Mouse (Mus musculus) monocyte, adult 2 months (primary cell): ENCODE results near the gene Add1.

Experiments used
- DNase-seq, 2 experiments: peaks; one replicate each; pipeline ENCODE4 v3.0.0; 2022; ENCODE audit warnings: low spot score in 2 of 2, low read depth in 1 of 2

Gene Add1

DNA sequence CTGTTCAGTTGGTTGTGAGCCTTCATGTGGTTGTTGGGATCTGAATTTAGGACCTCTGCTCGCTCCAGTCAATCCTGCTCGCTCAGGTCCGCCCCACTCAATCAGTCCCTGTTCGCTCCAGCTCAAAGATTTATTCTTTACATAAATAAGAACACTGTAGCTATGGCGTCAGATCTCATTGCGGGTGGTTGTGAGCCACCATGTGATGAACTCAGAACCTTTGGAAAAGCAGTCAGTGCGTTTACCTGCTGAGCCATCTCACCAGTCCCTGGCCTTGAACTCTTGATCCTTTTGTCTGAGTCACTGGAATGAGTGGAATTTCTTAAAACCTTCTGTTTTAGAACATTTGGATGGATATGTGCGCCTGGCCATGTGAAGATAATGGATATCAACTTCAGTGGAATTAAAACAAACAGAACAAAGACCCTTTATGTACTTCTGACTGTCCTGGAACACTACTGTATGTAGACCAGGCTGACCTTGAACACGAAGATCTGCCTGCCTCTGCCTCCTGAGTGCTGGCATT is 19.8 kb downstream of the Add1 start:
- DNase-seq = no peak

- no peak for DNase-seq
These were observed 31.1 kb downstream of the Add1 start for GRCm38 (mm10) chr5:34604576-34604975.

GRCm38 (mm10) chr5:34607100-34607880 is 33.8 kb downstream of the Add1 start:
- no peak for DNase-seq

- DNase-seq = no peak
These were observed 34.8 kb downstream of the Add1 start for GRCm38 (mm10) chr5:34608226-34608625.

GRCm38 (mm10) chr5:34609966-34610365 is 36.5 kb downstream of the Add1 start:
- DNase-seq = no peak

DNA sequence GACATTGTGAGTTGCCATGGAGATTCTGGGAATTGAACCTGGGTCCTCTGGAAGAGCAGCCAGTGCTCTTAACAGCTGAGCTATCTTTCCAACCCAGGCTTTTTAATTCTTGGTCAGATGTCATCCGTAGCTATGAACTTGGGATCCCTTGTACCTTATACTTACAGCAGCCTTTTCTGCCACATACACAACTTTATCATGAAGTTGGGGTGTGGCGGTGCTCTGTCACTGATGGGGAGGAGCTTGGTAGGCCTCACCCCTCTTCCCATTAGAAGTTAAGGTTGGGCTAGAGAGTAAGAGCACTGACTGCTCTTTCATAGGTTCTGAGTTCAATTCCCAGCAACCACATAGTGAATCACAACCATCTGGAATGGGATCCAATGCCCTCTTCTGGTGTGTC is 59.5 kb downstream of the Add1 start:
- DNase-seq = no peak

DNA sequence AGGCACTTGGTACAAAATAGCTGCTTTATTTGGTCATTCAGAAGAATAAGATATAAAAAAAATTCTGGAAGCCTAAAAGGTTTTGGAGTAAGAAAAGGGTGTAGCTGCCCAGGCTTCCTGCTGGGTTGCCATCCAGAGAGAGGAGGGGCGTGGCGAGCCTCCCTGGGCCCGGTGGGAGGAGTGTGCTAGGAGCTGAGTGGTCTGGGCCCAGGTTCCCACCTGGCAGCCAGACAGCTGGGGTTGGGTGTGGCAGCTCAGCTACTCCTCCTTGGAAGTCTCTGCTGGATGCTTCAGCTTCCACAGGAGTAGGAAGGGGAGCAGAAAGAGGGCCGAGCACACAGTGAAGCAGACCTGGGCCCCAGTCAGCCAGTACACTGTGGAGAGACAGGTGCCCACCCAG is 60.2 kb downstream of the Add1 start:
- no peak for DNase-seq

- no peak for DNase-seq
These were observed 61.4 kb downstream of the Add1 start for GRCm38 (mm10) chr5:34634746-34635400.

- DNase-seq = no peak
These were observed 62.3 kb downstream of the Add1 start for GRCm38 (mm10) chr5:34635665-34636192.

DNA sequence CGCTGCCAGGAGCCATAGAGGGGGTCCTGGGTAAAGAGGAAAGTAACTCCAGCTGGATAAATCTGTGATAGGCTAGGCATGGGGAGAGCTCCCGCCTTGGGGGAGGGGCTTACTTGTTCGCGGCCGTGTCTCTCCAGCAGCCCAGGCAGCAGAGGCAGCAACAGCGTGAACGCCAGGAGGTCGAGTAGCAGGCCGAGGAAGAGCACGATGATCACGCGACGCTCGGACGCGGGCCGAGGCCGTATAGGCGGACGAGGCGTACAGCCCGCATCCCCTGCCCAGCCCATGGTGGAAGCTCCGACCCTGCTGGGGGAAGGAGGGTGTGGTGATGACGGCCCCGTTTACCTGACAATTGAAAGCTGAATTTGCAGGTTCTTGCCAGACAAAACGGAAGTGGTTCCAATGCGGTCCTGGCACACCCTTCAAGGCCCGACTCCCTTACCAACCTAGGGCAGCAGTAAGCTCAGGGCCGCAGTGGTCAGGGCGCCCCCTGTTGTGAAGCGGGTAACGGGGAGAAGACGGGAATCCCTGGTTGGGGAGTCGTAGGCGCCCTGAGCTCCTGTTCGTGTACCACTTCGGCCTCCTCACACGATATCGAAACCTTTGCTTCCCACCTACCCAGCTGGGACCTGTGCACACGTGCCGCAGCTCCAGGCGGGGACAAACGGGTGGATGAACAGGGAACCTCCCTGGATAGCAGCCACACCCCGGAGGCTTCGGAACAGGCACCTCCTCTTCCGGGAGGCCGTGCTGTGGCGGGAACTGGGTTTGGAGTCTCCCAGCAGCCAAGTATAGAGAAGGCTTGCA is 63.2 kb downstream of the Add1 start, which contains the start of gene Mfsd10:
Gene Mfsd10 (minus strand): TSS at position 732 of the 807 bp plus-strand sequence.
- peak in 1 of 2 experiments; percentile 41 for DNase-seq

DNA sequence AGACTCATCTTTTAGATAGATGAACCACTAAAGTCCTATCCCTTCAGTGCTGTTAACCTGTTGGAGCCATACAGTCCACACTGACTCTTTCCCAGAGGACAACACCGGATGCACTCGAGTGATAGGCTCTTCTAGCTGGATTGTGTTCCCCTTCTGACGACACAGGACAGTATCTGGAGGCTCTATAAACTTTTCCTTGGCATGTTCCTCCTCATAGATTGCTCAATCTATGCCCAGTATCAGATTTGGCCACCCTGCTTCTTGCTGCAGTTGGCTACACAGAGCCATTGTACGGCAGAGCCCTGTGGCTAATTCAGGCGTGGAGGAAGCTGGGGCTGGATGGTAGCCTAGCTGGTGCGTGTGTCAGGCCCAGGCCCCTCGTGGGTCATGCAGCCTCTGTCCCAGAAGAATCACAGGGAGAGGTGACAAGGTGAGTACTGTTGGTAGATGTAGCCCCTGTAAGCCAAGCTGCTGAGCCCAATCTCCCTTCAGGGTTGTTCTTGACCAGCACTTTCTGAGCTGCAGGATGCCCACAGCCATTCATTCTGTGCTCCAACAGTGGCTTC is 64.2 kb downstream of the Add1 start:
- DNase-seq = no peak

GRCm38 (mm10) chr5:34641991-34642390 is 68.5 kb downstream of the Add1 start:
- no peak for DNase-seq

DNA sequence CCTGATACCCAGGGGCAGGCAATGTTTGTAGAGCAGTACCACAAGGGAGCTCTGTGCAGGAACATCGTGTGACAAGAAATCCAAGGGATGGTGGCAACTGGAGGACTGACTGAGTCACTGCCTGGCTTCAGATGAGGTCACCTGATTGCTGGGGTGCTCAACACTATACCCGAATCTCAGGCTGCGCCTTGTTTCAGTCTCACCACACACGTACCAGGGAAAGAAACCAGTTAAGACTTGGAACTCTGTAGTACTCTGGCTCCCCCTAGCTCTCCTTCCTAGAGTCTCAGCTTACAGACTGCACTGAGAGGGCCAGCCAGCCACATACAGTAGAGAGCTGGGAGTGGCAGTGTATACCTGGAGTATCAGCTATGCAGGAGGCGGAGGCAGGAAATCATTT is 69.5 kb downstream of the Add1 start:
- DNase-seq = no peak

DNA sequence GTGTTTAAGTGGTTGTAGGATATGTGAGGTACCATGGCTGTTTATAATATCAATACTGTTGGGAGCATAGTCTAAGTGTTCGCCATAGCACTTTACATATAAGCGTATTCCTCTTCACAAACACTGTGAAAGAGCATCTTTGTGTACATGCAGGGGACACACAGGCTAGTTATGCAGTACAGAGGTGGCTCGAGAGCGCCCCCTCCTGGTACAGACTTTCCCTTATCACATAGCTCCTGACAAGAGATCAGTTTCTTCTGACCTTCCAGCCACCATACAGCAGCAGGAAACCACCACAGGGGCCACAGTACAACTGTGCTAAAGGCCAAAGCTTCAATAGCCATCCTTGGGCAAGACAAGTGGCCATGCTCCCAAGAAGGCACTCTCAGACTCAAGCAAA is 74.1 kb downstream of the Add1 start:
- DNase-seq = peak in 1 of 2 experiments; percentile 55

DNA sequence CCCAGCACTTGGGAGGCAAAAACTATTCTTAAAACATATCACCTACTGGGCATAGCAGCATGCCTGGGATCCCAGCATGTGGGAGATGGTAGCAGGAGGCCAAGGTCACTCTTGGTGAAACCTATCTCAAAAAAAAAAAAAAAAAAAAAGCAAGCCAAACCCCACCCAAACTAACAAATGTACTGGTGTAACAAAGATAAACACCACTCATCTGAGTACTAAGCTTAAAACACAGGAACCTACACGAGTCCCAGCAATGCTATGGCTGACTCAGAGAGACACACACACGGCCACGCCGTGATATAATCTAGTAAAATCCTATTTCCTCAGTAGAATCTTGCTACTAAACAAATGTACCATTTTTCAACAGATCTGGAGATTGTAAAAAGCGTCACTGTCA is 79.5 kb downstream of the Add1 start:
- no peak for DNase-seq

- DNase-seq = no peak
These were observed 81.4 kb downstream of the Add1 start for GRCm38 (mm10) chr5:34654881-34655280.

- DNase-seq = no peak
These were observed 84.1 kb downstream of the Add1 start for GRCm38 (mm10) chr5:34657556-34657955.

DNA sequence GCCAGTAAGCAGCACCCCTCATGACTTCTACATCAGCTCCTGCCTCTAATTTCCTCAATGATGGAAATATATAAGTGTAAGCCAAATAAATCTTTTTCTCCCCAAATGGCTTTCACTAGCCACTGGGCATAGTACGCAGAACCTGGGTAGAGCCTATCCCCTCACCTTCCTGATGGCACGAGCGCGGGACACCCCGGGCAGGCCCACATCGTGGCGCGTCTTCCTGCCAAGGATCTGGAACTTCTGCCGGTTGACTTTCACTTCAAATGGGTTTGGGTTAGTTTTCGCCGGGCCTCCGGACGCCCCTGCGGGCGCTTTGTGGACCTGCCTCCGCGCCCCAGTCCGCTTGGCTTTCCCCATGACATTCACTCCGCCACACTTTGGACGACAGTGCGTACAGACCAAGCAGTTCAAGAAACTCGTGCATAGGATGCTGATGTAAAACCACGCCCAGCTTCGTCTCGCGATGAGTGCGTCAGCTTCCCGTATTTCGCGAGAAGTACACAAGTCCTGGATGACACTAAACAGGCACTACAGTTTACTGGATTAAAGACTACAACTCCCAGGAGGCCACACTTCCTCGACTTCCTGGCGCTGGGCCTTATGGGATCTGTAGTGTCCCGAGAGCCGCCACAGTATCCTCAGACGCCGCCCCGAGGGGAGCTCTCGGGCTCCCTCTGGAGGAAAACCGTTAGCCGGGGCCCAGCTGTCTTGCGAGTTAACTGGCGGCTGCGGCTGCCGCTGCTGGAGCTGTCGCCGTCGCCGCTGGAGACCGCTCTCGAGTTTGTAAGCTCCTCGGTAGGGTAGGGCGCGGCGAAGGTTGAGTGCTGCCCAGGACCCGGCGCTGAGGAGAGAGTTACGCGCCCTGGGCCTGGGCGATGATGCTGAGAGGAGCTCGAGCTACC is 86.5 kb downstream of the Add1 start, which contains the start of the genes Nop14 and Grk4:
Gene Nop14 (minus strand): TSS at position 463 of the 905 bp plus-strand sequence.
Gene Grk4 (plus strand): TSS at position 694 of the 905 bp plus-strand sequence.
- DNase-seq = peak; percentile 97 to 100

DNA sequence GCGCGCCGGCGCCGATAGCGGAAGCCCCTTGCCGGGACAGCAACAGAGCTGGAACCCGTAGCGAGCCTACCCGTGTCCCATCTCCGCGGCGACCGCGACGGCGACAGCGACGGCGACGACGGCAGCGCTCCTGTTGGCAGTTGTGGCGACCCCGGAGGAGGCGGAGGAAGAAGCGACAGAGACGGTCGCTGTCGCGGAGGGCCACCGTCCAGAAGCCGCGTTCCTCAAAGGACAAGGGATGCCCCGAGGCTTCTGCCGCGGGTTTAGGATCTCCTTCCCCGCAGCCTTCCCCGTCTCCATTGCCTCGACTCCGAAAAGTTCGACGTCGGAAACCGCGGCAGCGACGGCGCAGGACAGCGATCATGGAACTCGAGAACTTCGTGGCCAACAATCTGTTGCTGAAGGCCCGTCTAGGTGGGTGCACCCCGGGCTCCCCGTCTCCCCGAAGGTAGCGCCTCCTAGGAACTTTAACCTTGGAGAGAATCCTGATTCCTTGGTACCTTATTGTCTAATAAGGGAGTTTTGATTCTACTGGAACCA is 87.2 kb downstream of the Add1 start:
- no peak for DNase-seq
